Mouse (Mus musculus): ENCODE results near the gene Kmt5b. TPM values are rescaled to one million over a fixed set of nuclear protein-coding genes. Genes with fewer than 3 reads are reported as not detected.

Gene Kmt5b
- polyA plus RNA-seq, 1 experiment from 2014 or later = 62.9 TPM

- Histone ChIP-seq H3K4me2 (replicated peaks) (no peak overlapping the region), H3K27ac (replicated peaks) (no peak overlapping the region), H3K36me3 (no peaks in the 10 kb centered on the region), H3K27me3 (no peaks in the 10 kb centered on the region), H3K9ac (replicated peaks) (no peak overlapping the region), H3K4me3 (no peak overlapping the region), H3K4me1 (no peaks in the 10 kb centered on the region), H3K9me3 (no peaks in the 10 kb centered on the region)
- no peak for ATAC-seq (replicated peaks)
- 89% methylated on average over 7 of the region's 7 CpGs for WGBS
These were observed 67.1 kb downstream of the Kmt5b start for GRCm38 (mm10) chr19:3834301-3834700.

- no peak overlapping the region for H3K4me3 ChIP-seq
- ATAC-seq (replicated peaks) = no peak
- 92% methylated on average over 9 of the region's 9 CpGs for WGBS
These were observed 69.6 kb downstream of the Kmt5b start for GRCm38 (mm10) chr19:3836791-3837190.

GRCm38 (mm10) chr19:3838931-3839330, 71.7 kb downstream of the Kmt5b start:
- ATAC-seq (replicated peaks) = no peak
- no peaks in the 10 kb centered on the region for H3K4me1 ChIP-seq
- no peak overlapping the region for H3K27ac ChIP-seq (replicated peaks)
- H3K36me3 ChIP-seq = no peaks in the 10 kb centered on the region
- no peak overlapping the region for H3K9ac ChIP-seq (replicated peaks)
- H3K4me3 ChIP-seq = no peak overlapping the region
- H3K27me3 ChIP-seq = no peaks in the 10 kb centered on the region
- H3K9me3 ChIP-seq = no peaks in the 10 kb centered on the region
- H3K4me2 ChIP-seq (replicated peaks) = no peak overlapping the region
- 79% methylated on average over 3 of the region's 3 CpGs for WGBS

More at GRCm38 (mm10) chr19:3836791-3837190, 69.6 kb downstream of the Kmt5b start:
- Histone ChIP-seq H3K4me1 (no peaks in the 10 kb centered on the region), H3K36me3 (no peaks in the 10 kb centered on the region), H3K9me3 (no peaks in the 10 kb centered on the region), H3K4me2 (replicated peaks) (no peak overlapping the region), H3K27me3 (no peaks in the 10 kb centered on the region), H3K27ac (replicated peaks) (no peak overlapping the region), H3K9ac (replicated peaks) (no peak overlapping the region)

- Histone ChIP-seq H3K36me3 (no peaks in the 10 kb centered on the region), H3K27ac (replicated peaks) (no peak overlapping the region), H3K4me2 (replicated peaks) (no peak overlapping the region), H3K4me3 (no peak overlapping the region), H3K27me3 (no peaks in the 10 kb centered on the region), H3K4me1 (no peaks in the 10 kb centered on the region), H3K9ac (replicated peaks) (no peak overlapping the region), H3K9me3 (no peaks in the 10 kb centered on the region)
- no peak for ATAC-seq (replicated peaks)
- WGBS = 57% methylated on average over 2 of the region's 2 CpGs
These were observed 72.5 kb downstream of the Kmt5b start for GRCm38 (mm10) chr19:3839686-3840085.

GRCm38 (mm10) chr19:3840214-3840651, 73.0 kb downstream of the Kmt5b start:
- H3K4me1 ChIP-seq = no peaks in the 10 kb centered on the region
- WGBS = 45% methylated on average over 5 of the region's 5 CpGs
- no peak overlapping the region for H3K4me2 ChIP-seq (replicated peaks)
- H3K36me3 ChIP-seq = no peaks in the 10 kb centered on the region
- H3K27me3 ChIP-seq = no peaks in the 10 kb centered on the region
- no peak overlapping the region for H3K9ac ChIP-seq (replicated peaks)
- no peak overlapping the region for H3K4me3 ChIP-seq
- no peaks in the 10 kb centered on the region for H3K9me3 ChIP-seq
- H3K27ac ChIP-seq (replicated peaks) = no peak overlapping the region
- ATAC-seq (replicated peaks) = no peak

GRCm38 (mm10) chr19:3840685-3841084, 73.5 kb downstream of the Kmt5b start:
- Histone ChIP-seq H3K27ac (replicated peaks) (no peak overlapping the region), H3K36me3 (no peaks in the 10 kb centered on the region), H3K4me1 (no peaks in the 10 kb centered on the region), H3K27me3 (no peaks in the 10 kb centered on the region), H3K4me2 (replicated peaks) (no peak overlapping the region), H3K9ac (replicated peaks) (no peak overlapping the region), H3K4me3 (no peak overlapping the region), H3K9me3 (no peaks in the 10 kb centered on the region)
- no peak for ATAC-seq (replicated peaks)
- 83% methylated on average over 5 of the region's 5 CpGs for WGBS

- no peaks in the 10 kb centered on the region for H3K27me3 ChIP-seq
- no peaks in the 10 kb centered on the region for H3K4me1 ChIP-seq
- H3K9ac ChIP-seq (replicated peaks) = no peak overlapping the region
- H3K4me2 ChIP-seq (replicated peaks) = no peak overlapping the region
- H3K4me3 ChIP-seq = no peak overlapping the region
- WGBS = 56% methylated on average over 12 of the region's 12 CpGs
- H3K36me3 ChIP-seq = no peaks in the 10 kb centered on the region
- no peaks in the 10 kb centered on the region for H3K9me3 ChIP-seq
- ATAC-seq (replicated peaks) = no peak
- H3K27ac ChIP-seq (replicated peaks) = no peak overlapping the region
These were observed 75.3 kb downstream of the Kmt5b start for GRCm38 (mm10) chr19:3842359-3843148.

GRCm38 (mm10) chr19:3843629-3844028, 76.4 kb downstream of the Kmt5b start:
- no peaks in the 10 kb centered on the region for H3K4me1 ChIP-seq
- H3K27ac ChIP-seq (replicated peaks) = no peak overlapping the region
- no peak overlapping the region for H3K4me3 ChIP-seq
- no peaks in the 10 kb centered on the region for H3K9me3 ChIP-seq
- H3K36me3 ChIP-seq = no peaks in the 10 kb centered on the region
- ATAC-seq (replicated peaks) = no peak
- H3K27me3 ChIP-seq = no peaks in the 10 kb centered on the region
- 87% methylated on average over 2 of the region's 2 CpGs for WGBS
- H3K9ac ChIP-seq (replicated peaks) = no peak overlapping the region
- H3K4me2 ChIP-seq (replicated peaks) = no peak overlapping the region

GRCm38 (mm10) chr19:3844836-3845235, 77.6 kb downstream of the Kmt5b start:
- Histone ChIP-seq H3K9ac (replicated peaks) (no peak overlapping the region), H3K27me3 (no peaks in the 10 kb centered on the region), H3K4me3 (no peak overlapping the region), H3K27ac (replicated peaks) (no peak overlapping the region), H3K4me1 (no peaks in the 10 kb centered on the region), H3K4me2 (replicated peaks) (no peak overlapping the region), H3K9me3 (no peaks in the 10 kb centered on the region), H3K36me3 (no peaks in the 10 kb centered on the region)
- no peak for ATAC-seq (replicated peaks)
- 91% methylated on average over 1 of the region's 1 CpGs for WGBS

GRCm38 (mm10) chr19:3845339-3845738, 78.1 kb downstream of the Kmt5b start:
- 93% methylated on average over 11 of the region's 11 CpGs for WGBS
- H3K9ac ChIP-seq (replicated peaks) = no peak overlapping the region
- H3K27me3 ChIP-seq = no peaks in the 10 kb centered on the region
- H3K4me2 ChIP-seq (replicated peaks) = no peak overlapping the region
- no peaks in the 10 kb centered on the region for H3K36me3 ChIP-seq
- ATAC-seq (replicated peaks) = no peak
- no peak overlapping the region for H3K4me3 ChIP-seq
- no peaks in the 10 kb centered on the region for H3K4me1 ChIP-seq
- no peaks in the 10 kb centered on the region for H3K9me3 ChIP-seq
- H3K27ac ChIP-seq (replicated peaks) = no peak overlapping the region

GRCm38 (mm10) chr19:3845803-3846406, 78.7 kb downstream of the Kmt5b start:
- Histone ChIP-seq H3K36me3 (no peaks in the 10 kb centered on the region), H3K9ac (replicated peaks) (no peak overlapping the region), H3K27ac (replicated peaks) (no peak overlapping the region), H3K9me3 (no peaks in the 10 kb centered on the region), H3K4me3 (no peak overlapping the region), H3K4me2 (replicated peaks) (no peak overlapping the region), H3K27me3 (no peaks in the 10 kb centered on the region), H3K4me1 (peaks cover 3% of the 10 kb centered on the region)
- ATAC-seq (replicated peaks) = no peak
- WGBS = 68% methylated on average over 1 of the region's 1 CpGs

- 82% methylated on average over 10 of the region's 10 CpGs for WGBS
These were observed 79.7 kb downstream of the Kmt5b start for GRCm38 (mm10) chr19:3846676-3847604.

More at GRCm38 (mm10) chr19:3846676-3847604, 79.7 kb downstream of the Kmt5b start:
- Histone ChIP-seq H3K9ac (replicated peaks) (no peak overlapping the region), H3K4me3 (no peak overlapping the region), H3K9me3 (no peaks in the 10 kb centered on the region), H3K27me3 (no peaks in the 10 kb centered on the region), H3K4me1 (peaks cover 7% of the 10 kb centered on the region), H3K4me2 (replicated peaks) (no peak overlapping the region), H3K27ac (replicated peaks) (no peak overlapping the region), H3K36me3 (no peaks in the 10 kb centered on the region)
- no peak for ATAC-seq (replicated peaks)
